Mouse (Mus musculus): ENCODE measurements at regions not wholly inside any gene's neighbourhood (a gene's known extent, or its start where the extent isn't known, plus 50 kb on each side); places are given as distances from the start of the nearest gene placed in this dataset.

- Histone ChIP-seq H3K79me2 (ENCODE audit: control insufficient read depth, insufficient read depth, low read length, poor library complexity) (no peaks in the 10 kb centered on the region), H3K4me3 (ENCODE audit: control insufficient read depth in 1 of 2, insufficient read depth in 1 of 2, low read depth in 2 of 2, low read length in 2 of 2) (no peak overlapping the region), H3K36me3 (ENCODE audit: control insufficient read depth in 1 of 2, insufficient read depth in 2 of 2, low read length in 2 of 2) (no peaks in the 10 kb centered on the region), H3K9me3 (replicated peaks; ENCODE audit: insufficient read depth, low read length) (no peaks in the 10 kb centered on the region), H3K27ac (ENCODE audit: control insufficient read depth, low read depth, low read length) (no peak overlapping the region), H3K27me3 (ENCODE audit: control insufficient read depth in 1 of 2, insufficient read depth in 2 of 2, low read length in 2 of 2) (no peaks in the 10 kb centered on the region), H3K4me1 (ENCODE audit: control insufficient read depth in 1 of 2, insufficient read depth in 2 of 2, low read length in 2 of 2) (no peaks in the 10 kb centered on the region), H3K9ac (ENCODE audit: control insufficient read depth, low read depth, low read length, poor library complexity, severe bottlenecking) (no peak overlapping the region)
- TF ChIP-seq ZC3H11A (IDR thresholded peaks at IDR 0.05; ENCODE audit: low read depth, low read length) = no peak
- no peak for TF ChIP-seq HCFC1 (IDR thresholded peaks at IDR 0.05; ENCODE audit: low read depth, low read length)
- TF ChIP-seq POLR2A (IDR thresholded peaks at IDR 0.05; ENCODE audit: control insufficient read depth in 1 of 2, insufficient read depth in 1 of 2, low read depth in 1 of 2, low read length in 2 of 2, poor library complexity in 1 of 2) = no peak
- no peak for TF ChIP-seq SIN3A (IDR thresholded peaks at IDR 0.05; ENCODE audit: low read length)
- no peak for TF ChIP-seq CHD2 (IDR thresholded peaks at IDR 0.05; ENCODE audit: low read length)
- TF ChIP-seq BHLHE40 (IDR thresholded peaks at IDR 0.05; ENCODE audit: borderline replicate concordance, low read depth, low read length) = no peak
- TF ChIP-seq MAFK (IDR thresholded peaks at IDR 0.05; ENCODE audit: borderline replicate concordance, low read depth, low read length) = no peak
- no peak for TF ChIP-seq MYC (IDR thresholded peaks at IDR 0.05; ENCODE audit: low read depth, low read length)
- TF ChIP-seq NELFE (IDR thresholded peaks at IDR 0.05; ENCODE audit: low read depth, low read length) = no peak
- TF ChIP-seq POLR2AphosphoS5 (IDR thresholded peaks at IDR 0.05; ENCODE audit: borderline replicate concordance, low read depth, low read length) = no peak
- TF ChIP-seq EP300 (IDR thresholded peaks at IDR 0.05; ENCODE audit: low read depth in 1 of 2, low read length in 2 of 2) = no peak
- TF ChIP-seq NRF1 (IDR thresholded peaks at IDR 0.05; ENCODE audit: insufficient read depth, low read depth, low read length, poor library complexity, severe bottlenecking) = no peak
- no peak for TF ChIP-seq KAT2A (conservative IDR thresholded peaks at IDR 0.05; ENCODE audit: low read depth, low read length)
- TF ChIP-seq GABPA (IDR thresholded peaks at IDR 0.05; ENCODE audit: low read depth, low read length) = no peak
- TF ChIP-seq TBP (IDR thresholded peaks at IDR 0.05; ENCODE audit: low read depth, low read length) = no peak
- no peak for DNase-seq (ENCODE audit: low read depth, low spot score)
Measured at GRCm38 (mm10) chr13:53584504-53585130, 111.7 kb upstream of the Msx2 start.

GRCm38 (mm10) chr13:53553876-53554577, 81.2 kb upstream of the Msx2 start:
- Histone ChIP-seq H3K4me3 (ENCODE audit: control insufficient read depth in 1 of 2, insufficient read depth in 1 of 2, low read depth in 2 of 2, low read length in 2 of 2) (no peak overlapping the region), H3K9ac (ENCODE audit: control insufficient read depth, low read depth, low read length, poor library complexity, severe bottlenecking) (no peak overlapping the region), H3K79me2 (ENCODE audit: control insufficient read depth, insufficient read depth, low read length, poor library complexity) (no peaks in the 10 kb centered on the region), H3K27me3 (ENCODE audit: control insufficient read depth in 1 of 2, insufficient read depth in 2 of 2, low read length in 2 of 2) (no peaks in the 10 kb centered on the region), H3K9me3 (replicated peaks; ENCODE audit: insufficient read depth, low read length) (no peaks in the 10 kb centered on the region), H3K36me3 (ENCODE audit: control insufficient read depth in 1 of 2, insufficient read depth in 2 of 2, low read length in 2 of 2) (no peaks in the 10 kb centered on the region), H3K27ac (ENCODE audit: control insufficient read depth, low read depth, low read length) (no peak overlapping the region), H3K4me1 (ENCODE audit: control insufficient read depth in 1 of 2, insufficient read depth in 2 of 2, low read length in 2 of 2) (no peaks in the 10 kb centered on the region)
- TF ChIP-seq KAT2A (conservative IDR thresholded peaks at IDR 0.05; ENCODE audit: low read depth, low read length) = no peak
- no peak for TF ChIP-seq CHD1 (IDR thresholded peaks at IDR 0.05; ENCODE audit: low read depth, low read length)
- TF ChIP-seq TCF12 (IDR thresholded peaks at IDR 0.05; ENCODE audit: low read depth, low read length) = no peak
- no peak for TF ChIP-seq MEF2A (IDR thresholded peaks at IDR 0.05; ENCODE audit: extremely low read depth, insufficient replicate concordance, low read depth, low read length, poor library complexity, severe bottlenecking)
- TF ChIP-seq TBP (IDR thresholded peaks at IDR 0.05; ENCODE audit: low read depth, low read length) = no peak
- TF ChIP-seq SIN3A (IDR thresholded peaks at IDR 0.05; ENCODE audit: low read length) = no peak
- DNase-seq (ENCODE audit: low read depth, low spot score) = no peak
